Mouse (Mus musculus) limb, embryonic 14.5 days (tissue): Measurements from ENCODE around the gene P4ha2. TPM values are rescaled to one million over a fixed set of nuclear protein-coding genes. Genes with fewer than 3 reads are reported as not detected.

Experiments used
- ATAC-seq: fragments of 200-750 bp; cut with Nextera tagmentation; 2 replicates; pipeline ENCODE4 v1.8.0; 2017; ENCODE audit warnings: low read depth, moderate number of reproducible peaks, moderate TSS enrichment; ENCODE audit not compliant: low FRiP score
- DNase-seq: peaks from one replicate; pipeline ENCODE4 v3.0.0-alpha.2; 2015; ENCODE audit warnings: low spot score
- H3K27ac ChIP-seq: fragments of 300-500 bp; sonication (generic); replicated peaks from 2 replicates; pipeline ENCODE4 v1.5.1; 2014; ENCODE audit warnings: low read depth, mild to moderate bottlenecking, low read length, moderate library complexity, mixed read lengths
- H3K27me3 ChIP-seq: fragments of 300-500 bp; sonication (generic); 2 replicates; pipeline ENCODE4 v1.6.1; 2014; ENCODE audit warnings: low read length, mixed read lengths; ENCODE audit not compliant: control insufficient read depth, insufficient read depth
- H3K36me3 ChIP-seq: fragments of 300-500 bp; sonication (generic); 2 replicates; pipeline ENCODE4 v1.6.1; 2014; ENCODE audit warnings: mild to moderate bottlenecking, low read length, moderate library complexity, mixed read lengths; ENCODE audit not compliant: control insufficient read depth, insufficient read depth
- H3K4me1 ChIP-seq: fragments of 300-500 bp; sonication (generic); 2 replicates; pipeline ENCODE4 v1.6.1; 2014; ENCODE audit warnings: antibody characterized with exemption, low read length, mixed read lengths; ENCODE audit not compliant: control insufficient read depth, insufficient read depth
- H3K4me2 ChIP-seq: fragments of 300-500 bp; sonication (generic); replicated peaks from 2 replicates; pipeline ENCODE4 v1.6.1; 2014; ENCODE audit warnings: low read depth, mild to moderate bottlenecking, low read length, moderate library complexity; ENCODE audit not compliant: severe bottlenecking
- H3K4me3 ChIP-seq: fragments of 300-500 bp; sonication (generic); replicated peaks from 2 replicates; pipeline ENCODE4 v1.5.1; 2014; ENCODE audit warnings: low read length
- H3K9ac ChIP-seq: fragments of 300-500 bp; sonication (generic); 2 replicates; pipeline ENCODE4 v1.6.1; 2014; ENCODE audit warnings: mild to moderate bottlenecking, low read depth, low read length, moderate library complexity; ENCODE audit not compliant: severe bottlenecking
- H3K9me3 ChIP-seq: fragments of 300-500 bp; sonication (generic); 2 replicates; pipeline ENCODE4 v1.6.1; 2016; ENCODE audit warnings: low read length; ENCODE audit not compliant: control insufficient read depth
- POLR2A ChIP-seq: fragments of 200-500 bp; IDR thresholded peaks from 2 replicates; pipeline ENCODE4 v1.8.0; 2012; ENCODE audit warnings: inconsistent platforms, mild to moderate bottlenecking, moderate library complexity, borderline replicate concordance; ENCODE audit not compliant: insufficient read depth, insufficient read length; ENCODE audit errors: extremely low read depth
- WGBS: fragments of 180-500 bp; shearing (Covaris S2); extraction: QIAGEN DNeasy Blood & Tissue Kit; methylation state at CpG from one replicate; pipeline ENCODE4 v1.1.7; 2014; 5-methylcytosine and 5-hydroxymethylcytosine counted together
- polyA plus RNA-seq, 2 experiments: library from polyadenylated mRNA; depleted of rRNA in 1 of 2; stranded (reverse) in 1 of 2; unstranded in 1 of 2; fragments of >200 nt; fragmentation: Nextera tagmentation in 1 of 2; extraction: Ambion mirVana in 1 of 2; gene quantifications; 2 replicates each; pipeline versions ENCODE4 v1.2.1 to v1.2.3; 2012 to 2014

Gene P4ha2
- polyA plus RNA-seq, 2 experiments, result 94.1 to 106 TPM

- H3K4me3 ChIP-seq, result no peak overlapping the region
- H3K27me3 ChIP-seq, result no peaks in the 10 kb centered on the region
- WGBS, result 5% methylated on average over 10 of the region's 10 CpGs
- peak; percentile 95 for DNase-seq
- peak; percentile 37; the same call in 1 of the 2 replicates for TF ChIP-seq POLR2A
- ATAC-seq, result peak; percentile 94
- peaks cover 35% of the 10 kb centered on the region for H3K36me3 ChIP-seq
- peak overlapping the region; percentile 12; the same call in 1 of the 2 replicates for H3K9ac ChIP-seq
- peak overlapping the region; percentile 26; the same call in 1 of the 2 replicates for H3K4me2 ChIP-seq
- H3K9me3 ChIP-seq, result no peaks in the 10 kb centered on the region
- peak overlapping the region; percentile 81 for H3K27ac ChIP-seq
- H3K4me1 ChIP-seq, result peaks cover 41% of the 10 kb centered on the region
These were observed 13.0 kb downstream of the P4ha2 start for GRCm38 (mm10) chr11:54112920-54113319.

GRCm38 (mm10) chr11:54113352-54113751, 13.5 kb downstream of the P4ha2 start:
- H3K4me3 ChIP-seq, result no peak overlapping the region
- H3K27ac ChIP-seq, result peak overlapping the region; percentile 69
- no peaks in the 10 kb centered on the region for H3K9me3 ChIP-seq
- ATAC-seq (no peak), DNase-seq (peak; percentile 49)
- H3K4me2 ChIP-seq, result peak overlapping the region; percentile 26; the same call in 1 of the 2 replicates
- H3K9ac ChIP-seq, result peak overlapping the region; percentile 32; the same call in 1 of the 2 replicates
- WGBS, result 22% methylated on average over 4 of the region's 4 CpGs
- no peak for TF ChIP-seq POLR2A
- H3K27me3 ChIP-seq, result no peaks in the 10 kb centered on the region
- H3K36me3 ChIP-seq, result peaks cover 35% of the 10 kb centered on the region
- peaks cover 38% of the 10 kb centered on the region for H3K4me1 ChIP-seq

- peaks cover 46% of the 10 kb centered on the region for H3K36me3 ChIP-seq
- ATAC-seq, result no peak
These were observed 14.9 kb downstream of the P4ha2 start for GRCm38 (mm10) chr11:54114746-54115145.

GRCm38 (mm10) chr11:54115301-54115700, 15.4 kb downstream of the P4ha2 start:
- TF ChIP-seq POLR2A, result no peak
- Histone ChIP-seq H3K27me3 (no peaks in the 10 kb centered on the region), H3K36me3 (peaks cover 51% of the 10 kb centered on the region), H3K27ac (no peak overlapping the region), H3K9me3 (no peaks in the 10 kb centered on the region), H3K9ac (no peak overlapping the region), H3K4me1 (peaks cover 31% of the 10 kb centered on the region), H3K4me3 (no peak overlapping the region), H3K4me2 (no peak overlapping the region)
- ATAC-seq (no peak), DNase-seq (no peak)
- WGBS, result 85% methylated on average over 8 of the region's 8 CpGs

More at GRCm38 (mm10) chr11:54114746-54115145, 14.9 kb downstream of the P4ha2 start:
- no peaks in the 10 kb centered on the region for H3K27me3 ChIP-seq
- H3K9ac ChIP-seq, result no peak overlapping the region
- no peak overlapping the region for H3K4me2 ChIP-seq
- no peak overlapping the region for H3K4me3 ChIP-seq
- H3K27ac ChIP-seq, result no peak overlapping the region
- H3K9me3 ChIP-seq, result no peaks in the 10 kb centered on the region
- WGBS, result 89% methylated on average over 3 of the region's 3 CpGs
- TF ChIP-seq POLR2A, result no peak
- DNase-seq, result no peak
- peaks cover 31% of the 10 kb centered on the region for H3K4me1 ChIP-seq

- H3K4me1 ChIP-seq, result peaks cover 31% of the 10 kb centered on the region
- DNase-seq, result no peak
- WGBS, result 56% methylated on average over 3 of the region's 3 CpGs
These were observed 16.0 kb downstream of the P4ha2 start for GRCm38 (mm10) chr11:54115911-54116310.

GRCm38 (mm10) chr11:54116406-54116805, 16.5 kb downstream of the P4ha2 start:
- TF ChIP-seq POLR2A, result no peak
- H3K27ac ChIP-seq, result no peak overlapping the region
- peaks cover 45% of the 10 kb centered on the region for H3K36me3 ChIP-seq
- 80% methylated on average over 4 of the region's 4 CpGs for WGBS
- H3K4me1 ChIP-seq, result peaks cover 31% of the 10 kb centered on the region
- no peak overlapping the region for H3K4me3 ChIP-seq
- peak; percentile 49 for DNase-seq
- no peak overlapping the region for H3K4me2 ChIP-seq
- ATAC-seq, result no peak
- H3K27me3 ChIP-seq, result no peaks in the 10 kb centered on the region
- H3K9me3 ChIP-seq, result no peaks in the 10 kb centered on the region
- no peak overlapping the region for H3K9ac ChIP-seq

More at GRCm38 (mm10) chr11:54115911-54116310, 16.0 kb downstream of the P4ha2 start:
- no peaks in the 10 kb centered on the region for H3K27me3 ChIP-seq
- H3K9me3 ChIP-seq, result no peaks in the 10 kb centered on the region
- no peak overlapping the region for H3K4me3 ChIP-seq
- H3K4me2 ChIP-seq, result no peak overlapping the region
- no peak overlapping the region for H3K9ac ChIP-seq
- no peak for ATAC-seq
- no peak for TF ChIP-seq POLR2A
- no peak overlapping the region for H3K27ac ChIP-seq
- peaks cover 48% of the 10 kb centered on the region for H3K36me3 ChIP-seq
